Mouse (Mus musculus): ENCODE measurements around the gene Umad1. TPM values are rescaled to one million over a fixed set of nuclear protein-coding genes. Genes with fewer than 3 reads are reported as not detected.

Gene Umad1
- polyA plus RNA-seq, 1 experiment from 2014 or later: 21.2 TPM

DNA sequence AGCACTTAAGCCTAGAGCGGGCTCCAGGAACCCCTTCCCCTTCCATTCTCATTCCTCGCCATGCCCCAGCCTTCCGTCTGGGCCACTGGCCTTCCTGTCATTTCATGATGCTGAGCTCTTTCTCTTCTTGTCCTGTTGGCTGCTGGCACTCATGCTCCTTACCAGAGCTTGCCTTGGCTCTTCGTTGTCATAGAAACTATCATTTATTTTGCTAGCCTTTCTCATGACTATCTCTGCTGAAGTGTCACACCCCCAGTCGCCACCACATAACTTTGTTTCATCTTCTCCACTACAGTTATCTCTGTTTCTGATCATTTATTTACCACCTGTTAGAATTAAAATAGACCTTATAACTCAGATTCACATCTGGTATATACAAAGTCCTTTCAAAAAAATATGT lies 117.3 kb downstream of the Umad1 start:
- 94% methylated on average over 5 of the region's 5 CpGs for WGBS
- ATAC-seq (ENCODE audit: low FRiP score): no peak

DNA sequence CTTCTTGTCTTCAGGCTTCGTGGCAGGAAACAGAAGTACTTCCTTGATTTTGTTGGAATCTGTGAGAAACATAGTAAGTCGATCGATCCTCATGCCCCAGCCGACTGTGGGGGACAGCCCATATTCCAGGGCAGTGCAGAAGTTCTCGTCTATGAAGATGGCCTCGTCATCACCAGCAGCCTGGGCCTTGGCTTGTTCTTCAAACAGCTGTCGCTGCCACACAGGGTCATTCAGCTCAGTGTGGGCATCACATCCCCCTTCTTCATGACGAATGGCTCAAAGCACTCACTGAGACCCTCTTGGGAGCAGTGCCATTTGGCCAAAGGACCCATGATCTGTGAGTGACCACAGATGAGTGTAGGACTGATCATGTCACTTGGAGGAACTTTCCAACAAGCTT lies 118.6 kb downstream of the Umad1 start:
- no peak overlapping the region for H3K4me2 ChIP-seq
- peaks cover 6% of the 10 kb centered on the region for H3K4me1 ChIP-seq
- 92% methylated on average over 8 of the region's 8 CpGs for WGBS
- no peaks in the 10 kb centered on the region for H3K27me3 ChIP-seq
- peaks cover 7% of the 10 kb centered on the region; the same call in 1 of the 2 replicates for H3K36me3 ChIP-seq (replicated peaks)
- no peak overlapping the region for H3K27ac ChIP-seq
- H3K9ac ChIP-seq: no peak overlapping the region
- no peaks in the 10 kb centered on the region for H3K9me3 ChIP-seq
- ATAC-seq (ENCODE audit: low FRiP score): no peak
- no peak overlapping the region for H3K4me3 ChIP-seq (replicated peaks)

More for the DNA sequence above, 117.3 kb downstream of the Umad1 start:
- H3K9ac ChIP-seq: no peak overlapping the region
- no peaks in the 10 kb centered on the region for H3K27me3 ChIP-seq
- H3K4me3 ChIP-seq (replicated peaks): no peak overlapping the region
- H3K4me2 ChIP-seq: no peak overlapping the region
- peaks cover 6% of the 10 kb centered on the region for H3K4me1 ChIP-seq
- no peak overlapping the region for H3K27ac ChIP-seq
- no peaks in the 10 kb centered on the region for H3K9me3 ChIP-seq
- peaks cover 7% of the 10 kb centered on the region; the same call in 1 of the 2 replicates for H3K36me3 ChIP-seq (replicated peaks)

DNA sequence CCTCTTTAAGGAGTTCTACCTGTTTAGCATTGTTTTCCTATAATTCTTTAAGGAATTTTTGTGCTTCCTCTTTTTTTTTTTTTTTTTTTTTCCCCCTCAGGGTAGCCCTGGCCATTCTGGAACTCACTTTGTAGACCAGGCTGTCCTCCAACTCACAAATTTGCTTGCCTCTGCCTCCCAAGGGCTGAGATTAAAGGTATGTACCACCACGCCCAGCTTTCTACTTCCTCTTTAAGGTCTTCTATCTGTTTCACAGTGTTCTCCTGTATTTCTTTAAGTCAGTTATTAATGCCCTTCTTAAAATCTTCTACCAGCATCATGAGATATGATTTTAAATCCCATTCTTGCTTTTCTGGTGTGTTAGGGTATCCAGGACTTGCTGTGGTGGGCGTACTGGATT lies 130.2 kb downstream of the Umad1 start:
- Histone ChIP-seq H3K27me3 (no peaks in the 10 kb centered on the region), H3K9ac (no peak overlapping the region)

DNA sequence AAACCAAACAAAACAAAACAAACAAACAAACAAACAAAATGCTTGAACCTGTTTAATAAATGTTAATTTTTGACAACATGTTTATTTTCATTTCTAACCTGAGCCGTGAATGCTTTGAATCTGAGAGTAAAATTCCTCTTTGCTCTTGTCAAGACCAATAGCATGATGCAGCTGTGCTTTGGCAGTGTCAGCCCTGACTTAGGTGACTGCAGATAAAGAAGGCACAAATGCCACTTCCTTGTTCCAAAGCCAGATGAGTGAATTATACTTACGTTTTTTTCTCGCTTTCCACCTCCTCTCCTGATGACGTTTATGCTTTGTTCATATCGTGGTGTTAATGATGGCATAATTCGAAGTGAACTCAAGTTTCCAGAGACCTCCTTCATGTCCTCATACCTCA lies 131.2 kb downstream of the Umad1 start:
- H3K9me3 ChIP-seq: no peaks in the 10 kb centered on the region
- no peak overlapping the region for H3K4me3 ChIP-seq (replicated peaks)
- H3K4me2 ChIP-seq: no peak overlapping the region
- peaks cover 7% of the 10 kb centered on the region; the same call in 1 of the 2 replicates for H3K4me1 ChIP-seq
- H3K9ac ChIP-seq: no peak overlapping the region
- 95% methylated on average over 6 of the region's 6 CpGs for WGBS
- H3K36me3 ChIP-seq (replicated peaks): no peaks in the 10 kb centered on the region
- no peak for ATAC-seq (ENCODE audit: low FRiP score)
- no peak overlapping the region for H3K27ac ChIP-seq
- no peaks in the 10 kb centered on the region for H3K27me3 ChIP-seq

More for the DNA sequence above, 130.2 kb downstream of the Umad1 start:
- Histone ChIP-seq H3K4me2 (no peak overlapping the region), H3K4me3 (replicated peaks) (no peak overlapping the region), H3K9me3 (no peaks in the 10 kb centered on the region), H3K4me1 (no peaks in the 10 kb centered on the region), H3K36me3 (replicated peaks) (no peaks in the 10 kb centered on the region), H3K27ac (no peak overlapping the region)
- 95% methylated on average over 2 of the region's 2 CpGs for WGBS
- no peak for ATAC-seq (ENCODE audit: low FRiP score)

DNA sequence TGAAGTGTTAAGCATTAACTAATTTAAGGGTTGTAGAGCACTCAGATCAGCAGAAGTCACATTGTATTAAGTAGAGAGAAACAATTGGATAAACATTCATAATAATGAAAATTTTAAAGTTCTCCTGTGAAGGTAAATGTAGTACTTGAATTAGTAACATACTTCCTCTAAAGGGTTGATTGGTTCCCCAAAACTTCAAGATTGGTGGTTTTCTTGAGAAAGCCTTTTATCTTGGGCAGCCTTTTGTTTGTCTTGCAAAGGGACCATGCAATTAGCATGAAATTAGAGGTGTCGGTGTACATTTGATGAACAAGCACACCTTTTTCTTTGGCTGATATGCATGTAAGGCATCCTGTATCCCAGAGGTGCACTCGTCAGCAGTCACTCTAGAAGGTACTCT lies 131.8 kb downstream of the Umad1 start:
- no peaks in the 10 kb centered on the region for H3K27me3 ChIP-seq
- H3K4me1 ChIP-seq: peaks cover 7% of the 10 kb centered on the region; the same call in 1 of the 2 replicates
- H3K36me3 ChIP-seq (replicated peaks): no peaks in the 10 kb centered on the region
- H3K27ac ChIP-seq: no peak overlapping the region
- no peak overlapping the region for H3K9ac ChIP-seq
- H3K9me3 ChIP-seq: no peaks in the 10 kb centered on the region
- no peak overlapping the region for H3K4me2 ChIP-seq
- H3K4me3 ChIP-seq (replicated peaks): no peak overlapping the region
- 77% methylated on average over 2 of the region's 2 CpGs for WGBS
- ATAC-seq (ENCODE audit: low FRiP score): no peak

DNA sequence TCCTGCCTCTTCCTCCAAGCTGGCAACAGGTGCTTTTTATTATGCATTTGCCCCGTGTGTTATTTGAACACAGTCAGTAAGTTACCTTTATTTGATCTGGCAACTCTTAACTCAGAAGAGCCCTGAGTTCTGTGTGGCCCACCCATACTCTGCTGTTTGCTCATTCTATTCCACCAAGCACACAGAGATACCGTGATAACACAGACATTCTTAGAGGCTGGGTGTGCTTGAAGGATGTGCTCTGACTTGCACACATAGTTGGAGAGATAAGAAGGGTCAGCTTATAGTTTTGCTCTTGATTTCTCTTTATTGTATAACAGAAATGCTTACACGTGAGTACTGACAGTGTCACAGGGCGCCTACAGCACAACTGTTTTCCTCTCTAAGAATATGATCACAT lies 133.9 kb downstream of the Umad1 start:
- whole genome bisulfite sequencing: 84% methylated on average over 4 of the region's 4 CpGs
- no peak overlapping the region for H3K27ac ChIP-seq
- peaks cover 10% of the 10 kb centered on the region; the same call in 1 of the 2 replicates for H3K4me1 ChIP-seq
- no peak overlapping the region for H3K9ac ChIP-seq
- no peaks in the 10 kb centered on the region for H3K36me3 ChIP-seq (replicated peaks)
- H3K27me3 ChIP-seq: no peaks in the 10 kb centered on the region
- ATAC-seq (ENCODE audit: low FRiP score): no peak
- H3K9me3 ChIP-seq: no peaks in the 10 kb centered on the region
- H3K4me3 ChIP-seq (replicated peaks): no peak overlapping the region
- no peak overlapping the region for H3K4me2 ChIP-seq

DNA sequence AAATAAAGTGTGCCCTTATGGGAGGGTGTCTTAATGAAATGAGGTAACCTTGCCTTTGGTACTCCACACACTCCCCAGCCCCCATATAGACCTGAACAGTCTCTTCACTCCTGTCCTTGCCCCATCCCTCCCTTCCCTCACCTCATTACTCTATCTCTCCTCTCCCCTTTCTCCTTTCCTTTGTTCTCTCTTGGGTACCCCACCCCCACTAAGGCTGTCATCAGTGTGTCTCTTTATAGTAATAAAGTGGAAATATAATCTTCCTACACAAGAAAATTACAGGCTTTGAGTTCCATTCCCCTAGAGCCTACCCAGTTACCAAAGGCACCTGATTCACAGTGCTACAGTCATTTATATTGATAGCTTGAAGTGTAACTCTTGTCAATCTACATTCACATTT lies 135.0 kb downstream of the Umad1 start:
- Histone ChIP-seq H3K9me3 (no peaks in the 10 kb centered on the region), H3K4me2 (no peak overlapping the region), H3K27me3 (no peaks in the 10 kb centered on the region), H3K4me3 (replicated peaks) (no peak overlapping the region), H3K36me3 (replicated peaks) (no peaks in the 10 kb centered on the region), H3K27ac (no peak overlapping the region), H3K9ac (no peak overlapping the region), H3K4me1 (peaks cover 10% of the 10 kb centered on the region; the same call in 1 of the 2 replicates)
- ATAC-seq (ENCODE audit: low FRiP score): no peak

DNA sequence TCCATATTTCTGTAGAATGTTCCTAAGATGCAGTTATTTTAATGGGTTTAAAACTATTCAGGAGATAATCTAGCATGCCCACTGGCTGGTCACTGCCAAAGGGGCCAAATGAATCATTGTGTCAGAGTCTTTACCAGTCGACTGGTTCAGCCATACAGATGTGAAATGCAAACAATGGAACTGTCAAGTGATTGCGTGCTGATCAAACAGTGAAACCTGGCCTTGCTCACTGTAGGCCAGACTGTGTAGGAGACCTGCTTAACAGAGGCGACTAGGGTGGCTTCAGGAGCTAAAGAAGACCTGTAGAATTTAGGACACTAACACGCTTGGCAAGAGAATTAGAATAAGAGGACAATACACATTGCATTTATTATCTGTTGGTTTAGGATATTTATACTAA lies 136.0 kb downstream of the Umad1 start:
- Histone ChIP-seq H3K9me3 (no peaks in the 10 kb centered on the region), H3K9ac (no peak overlapping the region), H3K4me3 (replicated peaks) (no peak overlapping the region), H3K4me1 (peaks cover 15% of the 10 kb centered on the region), H3K27ac (no peak overlapping the region), H3K36me3 (replicated peaks) (no peaks in the 10 kb centered on the region), H3K4me2 (no peak overlapping the region), H3K27me3 (no peaks in the 10 kb centered on the region)
- WGBS: 31% methylated on average over 4 of the region's 4 CpGs
- no peak for ATAC-seq (ENCODE audit: low FRiP score)

DNA sequence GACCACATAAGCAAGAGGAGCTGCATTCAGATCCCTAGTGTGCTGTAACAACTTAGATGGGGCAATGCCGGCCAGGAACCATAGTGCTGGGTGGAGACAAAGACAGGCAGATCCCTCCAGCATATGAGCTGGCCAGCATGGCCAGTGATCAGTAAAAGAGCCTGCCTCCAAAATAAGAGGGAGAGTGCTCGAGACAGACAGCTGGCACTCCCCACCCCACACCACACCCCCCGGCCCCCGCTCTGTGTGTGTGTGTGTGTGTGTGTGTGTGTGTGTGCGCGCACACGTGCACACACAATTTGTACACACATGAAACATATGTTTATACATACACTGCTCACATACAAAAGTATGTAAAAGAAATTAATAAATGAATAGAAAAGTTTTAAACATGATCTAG lies 138.2 kb downstream of the Umad1 start:
- H3K4me1 ChIP-seq: peaks cover 21% of the 10 kb centered on the region
- H3K9me3 ChIP-seq: no peaks in the 10 kb centered on the region
- H3K27ac ChIP-seq: no peak overlapping the region
- H3K36me3 ChIP-seq (replicated peaks): no peaks in the 10 kb centered on the region
- H3K9ac ChIP-seq: no peak overlapping the region
- H3K27me3 ChIP-seq: no peaks in the 10 kb centered on the region
- no peak for ATAC-seq (ENCODE audit: low FRiP score)
- 81% methylated on average over 7 of the region's 7 CpGs for WGBS
- H3K4me2 ChIP-seq: no peak overlapping the region
- H3K4me3 ChIP-seq (replicated peaks): no peak overlapping the region

DNA sequence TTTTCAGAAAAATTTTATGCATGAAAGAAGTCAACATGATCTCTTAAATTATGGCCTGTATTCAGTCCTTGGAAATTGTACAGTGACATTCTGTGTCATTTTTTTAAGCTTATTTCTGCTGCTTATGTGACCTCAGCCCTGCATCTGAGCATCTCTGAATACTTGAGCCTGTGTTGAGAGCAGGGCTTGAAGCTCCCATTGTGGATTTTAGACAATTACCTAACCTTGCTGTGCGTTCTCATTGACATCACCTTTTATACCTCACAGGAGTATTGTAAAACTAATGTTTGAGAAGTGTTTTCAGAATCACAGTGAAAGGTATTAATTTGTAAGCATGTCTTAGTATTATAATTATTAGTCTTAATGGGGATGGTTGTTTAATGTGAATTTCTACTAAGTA lies 140.6 kb downstream of the Umad1 start:
- Histone ChIP-seq H3K4me2 (no peak overlapping the region), H3K9me3 (no peaks in the 10 kb centered on the region), H3K36me3 (replicated peaks) (0 out of 2 replicates have a peak, but pooled peaks cover 7% of the 10 kb centered on the region), H3K27ac (no peak overlapping the region), H3K4me3 (replicated peaks) (no peak overlapping the region), H3K9ac (no peak overlapping the region), H3K4me1 (peaks cover 18% of the 10 kb centered on the region), H3K27me3 (no peaks in the 10 kb centered on the region)
- 38% methylated on average over 1 of the region's 1 CpGs for WGBS
- peak; percentile 42; the same call in 1 of the 2 replicates for ATAC-seq (ENCODE audit: low FRiP score)

DNA sequence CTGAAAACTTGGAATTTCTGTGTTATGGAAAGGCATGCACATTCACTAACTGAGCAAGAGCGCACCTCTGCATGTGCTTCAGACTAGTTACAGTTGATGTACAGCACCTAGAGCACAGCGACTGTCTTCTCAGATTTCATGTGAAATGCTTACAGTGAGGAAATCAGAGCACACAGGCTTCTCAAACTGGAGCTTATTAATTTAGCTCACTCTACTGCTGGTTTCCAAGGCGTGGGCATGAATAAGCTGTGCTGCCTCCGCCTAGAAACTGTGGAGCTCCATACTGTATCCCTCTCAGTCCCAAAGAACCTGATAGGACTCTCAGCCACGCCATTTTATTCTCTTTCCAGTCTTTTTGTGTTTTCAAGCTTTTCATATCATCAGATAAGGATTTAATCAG lies 144.0 kb downstream of the Umad1 start:
- Histone ChIP-seq H3K4me1 (peaks cover 11% of the 10 kb centered on the region), H3K9me3 (no peaks in the 10 kb centered on the region), H3K4me3 (replicated peaks) (no peak overlapping the region), H3K27ac (no peak overlapping the region), H3K9ac (no peak overlapping the region), H3K27me3 (no peaks in the 10 kb centered on the region), H3K4me2 (no peak overlapping the region), H3K36me3 (replicated peaks) (0 out of 2 replicates have a peak, but pooled peaks cover 7% of the 10 kb centered on the region)
- no peak for ATAC-seq (ENCODE audit: low FRiP score)
- 91% methylated on average over 5 of the region's 5 CpGs for WGBS

DNA sequence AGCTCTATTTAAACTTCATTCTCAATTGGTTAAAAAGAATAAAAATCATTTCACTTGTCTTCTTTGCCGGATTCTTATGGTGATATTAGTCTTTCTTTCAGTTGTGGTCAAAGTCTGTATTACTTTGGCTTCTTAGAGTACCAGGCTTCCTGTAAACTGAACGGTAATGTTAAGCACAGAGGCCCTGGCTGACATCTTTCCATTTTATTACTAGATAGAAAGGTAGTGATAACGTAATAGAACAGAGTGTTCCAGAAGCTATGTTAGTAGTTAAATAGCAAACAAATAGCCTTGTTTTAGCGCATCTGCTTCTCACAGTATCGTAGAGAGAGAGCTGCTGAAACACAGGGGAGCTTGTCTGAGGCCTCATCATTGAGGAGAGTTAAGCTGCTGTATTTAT lies 146.8 kb downstream of the Umad1 start:
- Histone ChIP-seq H3K36me3 (replicated peaks) (0 out of 2 replicates have a peak, but pooled peaks cover 7% of the 10 kb centered on the region), H3K4me3 (replicated peaks) (no peak overlapping the region), H3K9ac (no peak overlapping the region), H3K4me2 (no peak overlapping the region), H3K27ac (no peak overlapping the region), H3K27me3 (no peaks in the 10 kb centered on the region), H3K9me3 (no peaks in the 10 kb centered on the region), H3K4me1 (no peaks in the 10 kb centered on the region)
- 90% methylated on average over 5 of the region's 5 CpGs for WGBS
- no peak for ATAC-seq (ENCODE audit: low FRiP score)

DNA sequence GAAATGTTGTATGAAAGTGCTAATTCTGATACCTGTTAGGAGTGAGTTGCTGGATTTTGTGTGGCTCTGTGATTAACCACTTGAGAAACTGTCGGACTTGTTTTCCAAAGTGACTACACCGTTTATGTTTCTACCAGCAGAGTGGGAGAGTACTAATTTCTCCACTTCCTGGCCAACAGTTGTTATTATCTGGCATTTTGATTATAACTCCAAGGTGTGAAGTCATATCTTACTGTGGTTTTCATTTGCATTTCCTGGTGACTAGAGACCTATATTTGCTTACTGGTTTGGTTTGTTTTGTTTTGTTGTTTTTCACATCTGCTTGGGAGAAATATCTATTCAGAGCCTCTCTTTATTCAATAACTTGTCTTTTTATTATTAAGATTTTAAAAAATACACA lies 149.2 kb downstream of the Umad1 start:
- H3K27me3 ChIP-seq: no peaks in the 10 kb centered on the region
- 91% methylated on average over 2 of the region's 2 CpGs for WGBS

More for the DNA sequence above, 149.2 kb downstream of the Umad1 start:
- H3K4me1 ChIP-seq: peaks cover 6% of the 10 kb centered on the region; the same call in 1 of the 2 replicates
- no peaks in the 10 kb centered on the region for H3K36me3 ChIP-seq (replicated peaks)
- no peak for ATAC-seq (ENCODE audit: low FRiP score)
- no peak overlapping the region for H3K9ac ChIP-seq
- no peaks in the 10 kb centered on the region for H3K9me3 ChIP-seq
- no peak overlapping the region for H3K27ac ChIP-seq
- H3K4me2 ChIP-seq: no peak overlapping the region
- H3K4me3 ChIP-seq (replicated peaks): no peak overlapping the region

All from forebrain, embryonic 12.5 days (tissue).